Mouse (Mus musculus) Patski (cell line): ENCODE results near the gene Vangl2. TPM values are rescaled to one million over a fixed set of nuclear protein-coding genes. Genes with fewer than 3 reads are reported as not detected.

Source experiments
- ATAC-seq: fragments of 100-300 bp; one replicate; pipeline ENCODE4 v1.8.0; 2021
- CTCF ChIA-PET: fragments of 350-600 bp; sonication (Branson Sonifier 250); formaldehyde crosslinking; loops from one replicate; lab custom pipeline; 2022; ENCODE audit warnings: inconsistent platforms; lab: Charles Lee
- POLR2A ChIA-PET: fragments of 350-600 bp; sonication (Branson Sonifier 250); formaldehyde crosslinking; loops from one replicate; lab custom pipeline; 2022; ENCODE audit warnings: antibody characterized with exemption, inconsistent platforms; lab: Charles Lee
- DNase-seq: peaks from one replicate; pipeline ENCODE4 v3.0.0-alpha.2; 2011; ENCODE audit warnings: low read depth, low spot score
- H3K27me3 ChIP-seq: fragments of 371-371 bp; one replicate; pipeline ENCODE4 v1.5.1; 2021
- CTCF ChIP-seq: fragments of 100-300 bp; IDR thresholded peaks from one replicate; pipeline ENCODE4 v1.5.1; 2021
- in situ Hi-C: fragments of 300-500 bp; cut with MboI; formaldehyde crosslinking; loops from 3 replicates; pipeline ENCODE4 v1.11.1; 2018; ENCODE audit warnings: low pct_unique_long_range_greater_than_20kb, mixed read lengths
- polyA plus RNA-seq: library from polyadenylated mRNA; unstranded; gene quantifications from one replicate; pipeline ENCODE4 v1.2.3, GENCODE M21; 2021

The Vangl2 gene
- polyA plus RNA-seq, 1 experiment from 2014 or later: 11.5 TPM

DNA sequence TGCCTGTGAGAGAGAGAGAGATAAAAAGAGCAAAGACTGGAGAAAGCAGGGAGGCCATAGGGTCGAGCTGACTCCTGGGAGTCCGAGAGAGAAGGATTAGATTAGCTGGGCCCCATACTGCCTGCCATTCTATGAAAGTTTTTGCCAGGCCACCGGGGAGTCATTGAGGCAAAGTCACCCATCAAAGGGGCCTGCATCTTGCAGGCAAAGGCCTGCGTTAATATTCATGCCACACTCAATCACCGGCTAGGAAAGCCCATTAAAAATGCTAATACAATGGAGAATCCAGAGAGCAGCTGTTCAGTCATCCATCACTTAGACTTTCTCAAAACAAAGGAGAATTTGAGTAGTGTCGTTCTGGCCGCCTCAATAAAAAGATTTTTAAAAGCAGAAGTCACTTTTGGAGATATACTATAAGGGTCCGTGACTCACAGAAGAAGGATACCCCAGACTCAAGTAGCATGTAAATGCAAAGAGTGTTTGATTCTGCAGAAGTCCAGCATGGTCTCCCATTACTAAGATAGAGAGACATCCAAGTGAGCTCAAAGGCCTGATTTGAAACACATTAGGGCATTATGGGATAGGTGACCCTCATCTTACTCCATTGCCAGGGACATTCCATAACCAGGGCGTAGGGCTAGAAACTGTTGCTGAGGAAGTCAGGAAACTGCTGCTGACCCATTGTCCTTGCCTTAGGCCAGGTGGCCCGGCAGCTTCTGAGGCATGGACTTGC is 57.2 kb downstream of the Vangl2 start:
- in situ Hi-C loops: no loop called here
- ChIA-PET CTCF (no interaction called here), POLR2A (no interaction called here)
- DNase-seq (no peak), ATAC-seq (no peak)
- no peak for TF ChIP-seq CTCF
- no peaks in the 10 kb centered on the region for H3K27me3 ChIP-seq

DNA sequence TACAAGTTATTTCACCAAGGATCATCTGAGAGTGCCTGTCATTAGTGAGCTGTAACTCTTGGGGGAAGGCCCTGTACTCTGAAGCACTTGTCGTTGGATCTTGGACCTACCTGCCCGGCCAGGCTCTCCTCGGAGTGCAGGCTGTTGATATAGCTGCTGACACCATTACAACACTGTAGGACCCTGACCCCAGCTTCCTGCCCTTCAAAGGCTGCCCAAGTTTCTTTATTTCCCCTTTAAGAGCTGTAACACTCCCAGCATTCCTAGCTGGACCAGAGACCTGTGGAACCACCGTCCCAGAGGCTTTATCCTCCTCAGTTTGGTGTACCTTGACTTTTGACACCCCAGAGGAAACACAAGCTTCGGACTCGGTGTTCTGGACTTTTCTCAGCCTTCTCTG is 59.0 kb downstream of the Vangl2 start:
- ChIA-PET CTCF (no interaction called here), POLR2A (no interaction called here)
- TF ChIP-seq CTCF: no peak
- H3K27me3 ChIP-seq: no peaks in the 10 kb centered on the region
- ATAC-seq: no peak
- no peak for DNase-seq
- in situ Hi-C loops: no loop called here

DNA sequence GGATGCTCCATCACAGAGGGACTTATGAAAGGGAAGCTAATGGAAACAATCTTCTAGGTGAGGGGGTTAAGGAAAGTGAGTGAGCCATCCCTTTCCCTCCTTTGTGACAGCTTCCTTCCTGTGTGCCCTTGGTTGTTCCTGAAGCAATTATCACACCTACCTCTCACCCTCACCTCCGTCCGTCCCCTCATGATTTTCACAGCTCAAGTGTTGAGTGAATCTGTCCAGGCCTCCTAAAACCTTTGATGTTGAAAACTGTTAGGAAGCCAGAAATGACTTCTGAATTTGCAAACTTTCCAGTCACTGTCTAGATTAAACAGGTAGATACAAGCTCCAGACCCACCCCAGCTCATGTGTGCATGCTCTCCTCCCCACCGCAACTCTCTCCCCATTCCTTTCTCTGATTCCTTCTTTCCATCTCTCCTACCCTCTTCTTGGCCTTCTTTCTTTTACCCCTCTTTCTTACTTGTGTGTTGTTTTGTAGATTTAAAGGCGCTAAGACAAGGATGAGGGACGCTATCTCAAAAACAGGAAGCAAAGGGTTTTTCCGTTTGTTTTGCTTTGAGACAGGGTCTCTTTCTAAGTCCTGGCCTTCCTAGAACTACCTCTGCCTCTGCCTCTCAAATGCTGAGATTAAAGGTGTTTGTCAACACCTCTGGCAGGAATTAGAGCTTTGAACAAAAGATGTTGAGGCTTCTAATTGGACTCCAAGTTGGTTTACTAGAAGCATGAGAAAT is 62.0 kb downstream of the Vangl2 start:
- CTCF ChIA-PET: interaction anchor here (1.1 to 1.5 kb wide), 2 partner anchors 23 to 139 kb away, joined by 3 to 4 read pairs; no protein-coding TSS in a partner anchor
- in situ Hi-C loops: no loop called here
- H3K27me3 ChIP-seq: no peaks in the 10 kb centered on the region
- DNase-seq (no peak), ATAC-seq (no peak)
- POLR2A ChIA-PET: no interaction called here
- no peak for TF ChIP-seq CTCF

DNA sequence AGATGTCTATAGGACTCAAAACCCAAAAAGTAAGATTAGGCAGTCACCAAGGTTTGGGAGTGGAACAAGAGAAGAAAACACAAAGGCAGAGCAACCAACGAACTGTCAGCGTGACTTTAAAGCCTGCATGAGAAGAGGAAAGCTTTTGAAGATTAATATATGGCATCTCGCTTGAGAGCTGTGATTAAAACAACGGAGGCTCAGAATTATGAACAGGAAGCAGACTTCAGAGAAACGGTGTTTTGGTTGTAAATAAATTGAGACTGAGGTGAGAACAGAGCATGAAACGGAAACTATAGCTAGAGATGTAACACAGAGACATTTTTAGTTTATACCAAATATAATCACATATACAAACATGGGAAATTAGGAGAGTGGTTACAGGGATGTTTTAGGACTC is 64.6 kb downstream of the Vangl2 start:
- in situ Hi-C loops: no loop called here
- ATAC-seq: no peak
- DNase-seq: no peak
- CTCF ChIA-PET: no interaction called here
- TF ChIP-seq CTCF: no peak
- no peaks in the 10 kb centered on the region for H3K27me3 ChIP-seq
- POLR2A ChIA-PET: no interaction called here

DNA sequence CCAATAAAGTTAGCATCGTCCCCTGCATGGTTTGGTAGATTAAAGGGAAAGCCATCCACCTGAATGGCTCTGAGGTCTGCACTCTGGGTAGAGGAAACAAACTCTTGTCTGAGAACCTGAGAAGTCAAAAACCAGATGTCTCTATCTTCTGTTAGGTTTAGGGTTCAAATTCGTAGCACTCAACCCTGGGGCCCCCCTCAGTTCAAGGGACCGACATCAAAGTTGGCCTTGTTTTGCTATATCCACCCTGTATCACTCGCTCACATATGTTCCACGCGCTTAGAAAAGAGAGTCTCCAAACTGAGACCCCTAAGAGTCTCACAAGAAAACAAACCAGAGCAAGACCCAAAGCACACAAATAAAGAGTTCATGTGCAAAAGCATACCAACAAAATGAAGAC is 66.5 kb downstream of the Vangl2 start:
- ATAC-seq (no peak), DNase-seq (no peak)
- no peaks in the 10 kb centered on the region for H3K27me3 ChIP-seq
- in situ Hi-C loops: no loop called here
- CTCF ChIA-PET: no interaction called here
- POLR2A ChIA-PET: no interaction called here
- no peak for TF ChIP-seq CTCF

DNA sequence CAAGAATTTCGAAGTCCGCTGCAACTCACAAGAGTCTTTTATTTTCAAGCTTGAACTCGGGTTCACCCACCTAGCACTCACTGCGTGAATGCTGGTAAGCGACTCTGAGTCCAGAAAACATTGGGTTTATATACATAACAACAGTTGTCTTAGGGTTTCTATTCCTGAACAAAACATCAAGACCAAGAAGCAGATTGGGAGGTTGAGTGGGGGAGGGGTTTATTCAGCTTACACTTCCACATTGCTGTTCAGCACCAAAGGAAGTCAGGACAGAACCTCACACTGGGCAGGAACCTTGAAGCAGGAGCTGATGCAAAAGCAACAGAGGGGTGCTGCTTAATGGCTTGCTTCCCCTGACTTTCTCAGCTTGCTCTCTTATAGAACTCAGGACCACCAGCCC is 67.5 kb downstream of the Vangl2 start:
- in situ Hi-C loops: no loop called here
- POLR2A ChIA-PET: no interaction called here
- no peak for TF ChIP-seq CTCF

DNA sequence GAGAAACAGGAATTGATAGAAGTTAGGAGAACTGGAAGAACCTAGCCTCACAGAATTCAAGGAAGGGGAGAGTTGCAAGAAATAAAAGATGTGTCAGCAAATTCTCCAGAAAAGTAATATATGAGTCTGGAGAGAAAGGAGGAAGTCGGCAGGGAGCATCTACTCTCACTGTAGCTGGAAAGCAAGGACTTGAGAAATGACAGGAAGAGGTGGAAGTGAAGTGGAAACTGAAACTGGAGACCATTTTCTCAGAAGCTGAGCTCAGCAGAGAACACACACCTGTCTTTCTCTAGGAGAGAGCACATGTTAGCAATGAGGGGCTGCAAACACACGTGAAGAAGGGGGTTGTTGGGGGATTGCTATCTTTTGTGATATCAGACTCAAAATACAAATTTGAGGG is 70.8 kb downstream of the Vangl2 start:
- H3K27me3 ChIP-seq: no peaks in the 10 kb centered on the region
- ChIA-PET POLR2A (no interaction called here), CTCF (interaction anchor here (1.2 kb wide), 1 partner anchor 17 kb away, joined by 3 read pairs; no protein-coding TSS in a partner anchor)
- no peak for TF ChIP-seq CTCF
- in situ Hi-C loops: no loop called here
- ATAC-seq: no peak
- DNase-seq: no peak

More for the DNA sequence above, 67.5 kb downstream of the Vangl2 start:
- no peaks in the 10 kb centered on the region for H3K27me3 ChIP-seq
- ATAC-seq (no peak), DNase-seq (no peak)
- CTCF ChIA-PET: no interaction called here

DNA sequence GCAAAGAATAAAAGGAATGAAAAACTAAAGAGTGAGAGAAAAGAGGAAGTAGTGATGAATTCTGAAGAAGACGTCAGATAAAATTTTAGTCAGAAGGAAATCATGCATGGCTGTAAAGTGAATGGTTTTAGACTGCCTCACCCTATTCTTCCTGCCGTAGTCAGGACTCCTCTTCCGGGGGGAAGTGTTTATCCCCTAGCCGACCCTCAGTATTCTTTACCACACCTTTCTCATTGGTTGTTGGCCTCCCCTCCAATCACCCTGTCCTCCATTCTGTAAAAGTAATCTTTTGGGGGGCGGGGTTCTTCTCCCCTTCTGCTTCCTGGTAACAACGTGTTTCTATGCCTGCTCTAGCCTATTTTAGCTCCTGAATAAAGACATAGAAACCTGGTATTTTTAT is 73.2 kb downstream of the Vangl2 start:
- no peaks in the 10 kb centered on the region for H3K27me3 ChIP-seq
- no peak for DNase-seq
- ATAC-seq: no peak
- CTCF ChIA-PET: interaction anchor here (1.3 kb wide), 1 partner anchor 42 kb away, joined by 3 read pairs; no protein-coding TSS in a partner anchor
- in situ Hi-C loops: no loop called here
- no peak for TF ChIP-seq CTCF
- POLR2A ChIA-PET: no interaction called here

Other genes with a start within 250 kb of the Vangl2 start
- 0.01 TPM for gene Cd84, start 188.7 kb downstream of the Vangl2 start, polyA plus RNA-seq
- gene Gm10521, start 132.8 kb downstream of the Vangl2 start, polyA plus RNA-seq: not detected
- gene Slamf6, start 110.9 kb downstream of the Vangl2 start, polyA plus RNA-seq: not detected
- not detected for gene Nhlh1, start 29.1 kb upstream of the Vangl2 start, polyA plus RNA-seq
- 181 TPM for gene Copa, start 54.1 kb upstream of the Vangl2 start, polyA plus RNA-seq
- gene Ncstn, start 54.4 kb upstream of the Vangl2 start, polyA plus RNA-seq: 144 TPM
- 104 TPM for gene Pex19, start 98.3 kb upstream of the Vangl2 start, polyA plus RNA-seq
- 162 TPM for gene Dcaf8, start 119.6 kb upstream of the Vangl2 start, polyA plus RNA-seq
- gene Pea15a, start 178.4 kb upstream of the Vangl2 start, polyA plus RNA-seq: 723 TPM
- 4.2 TPM for gene Casq1, start 191.4 kb upstream of the Vangl2 start, polyA plus RNA-seq
- 0.06 TPM for gene Atp1a4, start 230.0 kb upstream of the Vangl2 start, polyA plus RNA-seq
- 148 TPM for gene Igsf8, start 233.2 kb upstream of the Vangl2 start, polyA plus RNA-seq